Mouse (Mus musculus) adrenal gland, postnatal 4 days (tissue): ENCODE data around the gene Sf3b2. TPM values are rescaled to one million over a fixed set of nuclear protein-coding genes. Genes with fewer than 3 reads are reported as not detected.

Source experiments
- DNase-seq, 2 experiments: peaks; one replicate each; pipeline ENCODE4 v3.0.0; 2021 to 2022; ENCODE audit warnings: low spot score in 2 of 2, mixed read lengths in 2 of 2
- long read RNA-seq, 2 experiments: library from polyadenylated mRNA; stranded (forward); transcript quantifications; one replicate each; pipeline ENCODE4 v2.0.0; 2021
- total RNA-seq, 2 experiments: library from RNA; stranded (reverse); gene quantifications; 2 replicates each; pipeline ENCODE4 v1.2.3; 2021

Sf3b2 gene
- total RNA-seq = 100 to 1,000 TPM; 210 to 224 TPM
- long read RNA-seq, experiment 1, transcript Sf3b2-201 (21 exons, 3,222 nt) = major isoform, 141 of 212 reads
- long read RNA-seq, experiment 1, partial matches to known transcripts = 43 of 212 reads
- long read RNA-seq, experiment 1, other reads (novel, unspliced or antisense) = 26 of 212 reads
- long read RNA-seq, experiment 2, transcript Sf3b2-208 (8 exons, 1,894 nt) = minor isoform, 7 of 349 reads
- long read RNA-seq, experiment 2, transcript Sf3b2-201 (21 exons, 3,222 nt) = major isoform, 210 of 349 reads
- long read RNA-seq, experiment 2, partial matches to known transcripts = 86 of 349 reads
- long read RNA-seq, experiment 2, other reads (novel, unspliced or antisense) = 45 of 349 reads

GRCm38 (mm10) chr19:5294972-5295735, at the start of gene Sf3b2:
Gene Sf3b2 (minus strand): TSS chr19:5295455.
- peak; percentile 86 to 96 for DNase-seq

GRCm38 (mm10) chr19:5341360-5341759, 46.1 kb upstream of the Sf3b2 start:
- no peak for DNase-seq

GRCm38 (mm10) chr19:5337975-5338374, 42.7 kb upstream of the Sf3b2 start:
- DNase-seq = peak; percentile 48 to 53

GRCm38 (mm10) chr19:5335441-5335840, 40.2 kb upstream of the Sf3b2 start, which contains the start of gene Catsper1:
Gene Catsper1 (plus strand): TSS chr19:5335741.
- no peak for DNase-seq

- no peak for DNase-seq
These were observed 39.5 kb upstream of the Sf3b2 start for GRCm38 (mm10) chr19:5334741-5335140.

GRCm38 (mm10) chr19:5327970-5328369, 32.7 kb upstream of the Sf3b2 start:
- no peak for DNase-seq

- no peak for DNase-seq
These were observed 28.5 kb upstream of the Sf3b2 start for GRCm38 (mm10) chr19:5323801-5324200.

GRCm38 (mm10) chr19:5313189-5313588, 17.9 kb upstream of the Sf3b2 start:
- no peak for DNase-seq

- no peak for DNase-seq
These were observed 13.8 kb upstream of the Sf3b2 start for GRCm38 (mm10) chr19:5309025-5309424.

- no peak for DNase-seq
These were observed 11.9 kb upstream of the Sf3b2 start for GRCm38 (mm10) chr19:5306968-5307734.

- DNase-seq = no peak
These were observed 11.0 kb upstream of the Sf3b2 start for GRCm38 (mm10) chr19:5306279-5306678.

GRCm38 (mm10) chr19:5302455-5302854, 7.2 kb upstream of the Sf3b2 start:
- no peak for DNase-seq

- no peak for DNase-seq
These were observed 5.3 kb upstream of the Sf3b2 start for GRCm38 (mm10) chr19:5300588-5300987.

GRCm38 (mm10) chr19:5297903-5298800, 2.9 kb upstream of the Sf3b2 start, which contains the start of gene Gal3st3:
Gene Gal3st3 (plus strand): TSS chr19:5298331.
- DNase-seq = no peak

GRCm38 (mm10) chr19:5296630-5297029, 1.4 kb upstream of the Sf3b2 start:
- no peak for DNase-seq

GRCm38 (mm10) chr19:5295736-5296075, 451 bp upstream of the Sf3b2 start:
- no peak for DNase-seq

GRCm38 (mm10) chr19:5278381-5278780, 16.9 kb downstream of the Sf3b2 start:
- DNase-seq = no peak

- DNase-seq = no peak
These were observed 18.1 kb downstream of the Sf3b2 start for GRCm38 (mm10) chr19:5277140-5277539.

- DNase-seq = no peak
These were observed 18.7 kb downstream of the Sf3b2 start for GRCm38 (mm10) chr19:5276531-5276930.

- DNase-seq = no peak
These were observed 19.5 kb downstream of the Sf3b2 start for GRCm38 (mm10) chr19:5275736-5276135.

GRCm38 (mm10) chr19:5274641-5275040, 20.6 kb downstream of the Sf3b2 start:
- no peak for DNase-seq
